Mouse (Mus musculus) activated CD4-positive, CD25-positive, alpha-beta regulatory T cell (primary cell): ENCODE measurements around the gene Gpx4. TPM values are rescaled to one million over a fixed set of nuclear protein-coding genes. Genes with fewer than 3 reads are reported as not detected.

Experiments used
- polyA plus RNA-seq, 2 experiments: library from polyadenylated mRNA; unstranded; fragments of 100-300 nt; shearing (Covaris generic); gene quantifications; one replicate each; pipeline ENCODE4 v1.2.1; 2017

Gpx4 gene
- polyA plus RNA-seq, result 100 to 1,000 TPM; 438 to 449 TPM

DNA sequence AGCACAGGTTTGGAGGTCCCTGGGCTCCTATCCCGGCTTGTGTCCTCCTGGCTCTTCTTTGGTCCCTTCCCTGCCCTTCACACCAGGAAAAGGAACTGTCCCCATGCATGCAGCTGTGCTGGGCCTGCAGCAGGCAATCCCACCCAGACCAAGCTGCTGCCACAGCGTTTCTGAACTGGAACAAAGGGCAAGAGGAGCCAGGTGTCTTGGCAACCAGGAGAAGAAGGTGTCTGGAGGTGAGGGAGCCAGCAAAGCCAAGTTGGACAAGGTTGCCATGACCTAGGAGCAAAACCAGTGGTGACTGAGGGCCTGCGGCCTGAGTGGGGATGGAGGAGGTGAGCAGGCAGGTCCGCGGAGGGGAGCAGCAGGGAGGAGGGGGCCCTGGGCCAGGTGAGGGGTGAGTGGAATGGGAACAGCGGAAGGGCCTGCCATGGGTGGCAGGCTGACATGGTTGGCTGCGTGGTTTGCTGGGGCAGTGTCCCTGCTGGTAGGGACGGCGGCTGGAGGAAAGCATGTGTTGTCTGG lies at the start of gene Gpx4:
Gene Gpx4 (plus strand): TSS at position 126 of the 525 bp plus-strand sequence.

DNA sequence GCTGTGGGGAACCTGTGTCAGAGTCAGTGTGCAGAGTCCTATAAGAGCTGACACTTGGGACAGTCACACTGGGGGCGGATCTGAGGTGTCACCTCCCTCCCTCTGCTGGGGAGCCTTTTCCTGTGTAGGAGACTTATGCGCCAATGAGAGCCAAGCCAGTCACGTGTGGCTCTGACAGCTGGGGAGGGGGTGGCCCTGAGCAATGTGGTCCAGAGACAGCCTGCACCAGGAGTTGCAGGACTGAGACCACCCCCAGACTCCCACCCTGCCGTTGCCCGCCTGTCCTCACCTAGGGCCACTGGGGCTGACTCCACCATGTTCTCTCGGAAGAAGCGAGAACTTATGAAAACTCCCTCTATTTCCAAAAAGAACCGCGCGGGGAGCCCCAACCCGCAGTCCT lies 30.5 kb upstream of the Gpx4 start, which contains the start of gene Arhgap45:
Gene Arhgap45 (plus strand): TSS at position 143 of the 400 bp plus-strand sequence.

GRCm38 (mm10) chr10:80039559-80039979 lies 7.4 kb upstream of the Gpx4 start, which contains the start of gene Polr2e:
Polr2e (minus strand) TSS chr10:80039795.

DNA sequence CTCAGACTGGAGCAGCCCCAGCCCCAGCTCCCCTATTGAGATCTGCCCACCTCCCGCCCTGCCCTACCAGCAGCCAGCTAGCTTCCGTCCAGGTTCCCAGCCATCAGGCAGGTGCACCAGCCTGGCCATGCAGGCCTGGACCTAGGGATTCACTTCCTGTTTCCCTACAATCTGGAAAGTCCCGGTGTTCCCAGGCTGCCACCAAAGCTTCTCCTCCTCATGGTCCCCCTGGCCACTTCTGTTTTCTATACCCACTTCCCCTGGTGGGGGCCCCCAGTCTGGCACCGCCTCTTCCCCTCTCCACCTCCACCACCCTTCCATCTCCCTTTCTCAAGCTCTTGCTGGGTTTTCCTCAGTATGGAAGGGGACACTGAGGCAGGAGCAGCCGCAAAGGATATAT lies 58.5 kb downstream of the Gpx4 start, which contains the start of gene Sbno2:
Gene Sbno2 (minus strand): TSS at position 112 of the 400 bp plus-strand sequence.

Other genes with a start within 250 kb of the Gpx4 start
- 1 to 10 TPM in 1 of 2 experiments, not detected in 1; 1.1 TPM for gene Misp, start 226.2 kb upstream of the Gpx4 start, polyA plus RNA-seq
- 100 to 1,000 TPM; 242 to 297 TPM for gene Ptbp1, start 192.7 kb upstream of the Gpx4 start, polyA plus RNA-seq
- not detected for gene Prtn3, start 172.7 kb upstream of the Gpx4 start, polyA plus RNA-seq
- 1 to 10 TPM; 2.5 to 3.6 TPM for gene Plppr3, start 172.5 kb upstream of the Gpx4 start, polyA plus RNA-seq
- gene Elane, start 160.9 kb upstream of the Gpx4 start, polyA plus RNA-seq, result not detected
- gene Cfd, start 156.3 kb upstream of the Gpx4 start, polyA plus RNA-seq, result not detected
- gene Med16, start 138.2 kb upstream of the Gpx4 start, polyA plus RNA-seq, result 10 to 100 TPM; 27.8 to 35.8 TPM
- gene Gm26602, start 136.3 kb upstream of the Gpx4 start, polyA plus RNA-seq, result 10 to 100 TPM; 16.0 to 34.9 TPM
- under 1 TPM; 0.47 to 0.56 TPM for gene Kiss1r, start 130.2 kb upstream of the Gpx4 start, polyA plus RNA-seq
- 100 to 1,000 TPM; 188 to 197 TPM for gene R3hdm4, start 126.0 kb upstream of the Gpx4 start, polyA plus RNA-seq
- gene Arid3a, start 120.1 kb upstream of the Gpx4 start, polyA plus RNA-seq, result 10 to 100 TPM in 1 of 2 experiments, 1 to 10 TPM in 1; 7.0 to 15.0 TPM
- gene Wdr18, start 87.0 kb upstream of the Gpx4 start, polyA plus RNA-seq, result 10 to 100 TPM; 52.3 to 56.5 TPM
- under 1 TPM; 0.13 to 0.28 TPM for gene Grin3b, start 76.5 kb upstream of the Gpx4 start, polyA plus RNA-seq
- 10 to 100 TPM; 24.8 to 28.5 TPM for gene Tmem259, start 62.8 kb upstream of the Gpx4 start, polyA plus RNA-seq
- gene Cnn2, start 58.6 kb upstream of the Gpx4 start, polyA plus RNA-seq, result 100 to 1,000 TPM; 650 to 940 TPM
- gene Abca7, start 50.7 kb upstream of the Gpx4 start, polyA plus RNA-seq, result 10 to 100 TPM; 21.2 to 46.3 TPM
- 100 to 1,000 TPM; 587 to 734 TPM for gene Arhgap45, start 30.5 kb upstream of the Gpx4 start, polyA plus RNA-seq
- gene Polr2e, start 7.4 kb upstream of the Gpx4 start, polyA plus RNA-seq, result 100 to 1,000 TPM; 167 to 199 TPM
- 10 to 100 TPM; 34.5 to 48.9 TPM for gene Sbno2, start 58.4 kb downstream of the Gpx4 start, polyA plus RNA-seq
- gene Stk11, start 68.6 kb downstream of the Gpx4 start, polyA plus RNA-seq, result 10 to 100 TPM; 32.3 to 56.4 TPM
- 100 to 1,000 TPM; 430 to 441 TPM for gene Atp5d, start 91.5 kb downstream of the Gpx4 start, polyA plus RNA-seq
- 1 to 10 TPM; 1.8 to 1.9 TPM for gene Cbarp, start 93.7 kb downstream of the Gpx4 start, polyA plus RNA-seq
- 1 to 10 TPM; 3.1 to 8.5 TPM for gene Midn, start 101.1 kb downstream of the Gpx4 start, polyA plus RNA-seq
- gene Cirbp, start 118.8 kb downstream of the Gpx4 start, polyA plus RNA-seq, result 100 to 1,000 TPM; 134 to 324 TPM
- gene 1600002K03Rik, start 125.8 kb downstream of the Gpx4 start, polyA plus RNA-seq, result 10 to 100 TPM; 19.3 to 25.7 TPM
- not detected for gene Efna2, start 132.3 kb downstream of the Gpx4 start, polyA plus RNA-seq
- gene Mum1, start 179.3 kb downstream of the Gpx4 start, polyA plus RNA-seq, result 10 to 100 TPM; 70.6 to 76.2 TPM
- gene Ndufs7, start 202.0 kb downstream of the Gpx4 start, polyA plus RNA-seq, result 100 to 1,000 TPM; 209 to 294 TPM
- gene Gamt, start 213.8 kb downstream of the Gpx4 start, polyA plus RNA-seq, result 1 to 10 TPM in 1 of 2 experiments, under 1 TPM in 1; 0.42 to 1.2 TPM
- gene Dazap1, start 214.3 kb downstream of the Gpx4 start, polyA plus RNA-seq, result 10 to 100 TPM; 76.9 to 90.0 TPM
- gene Rps15, start 245.3 kb downstream of the Gpx4 start, polyA plus RNA-seq, result 1,000 to 10,000 TPM in 1 of 2 experiments, 100 to 1,000 TPM in 1; 654 to 1,041 TPM
- under 1 TPM; 0.04 to 0.35 TPM for gene Apc2, start 248.8 kb downstream of the Gpx4 start, polyA plus RNA-seq